Mouse (Mus musculus) CH12.LX (cell line): ENCODE measurements around the gene Mamdc4.

Source experiments
- CTCF ChIP-seq, 2 experiments: IDR thresholded peaks in 1 of 2; conservative IDR thresholded peaks in 1 of 2; 2 replicates each; pipeline ENCODE4 v1.5.1; 2011 to 2012; ENCODE audit warnings: low read depth in 2 of 2, low read length in 2 of 2, improper control_type of control experiment in 1 of 2, inconsistent platforms in 1 of 2, mild to moderate bottlenecking in 1 of 2, moderate library complexity in 1 of 2
- USF2 ChIP-seq: conservative IDR thresholded peaks from 2 replicates; pipeline ENCODE4 v1.6.1; 2011; ENCODE audit warnings: low read depth, low read length, improper control_type of control experiment
- ZKSCAN1 ChIP-seq: IDR thresholded peaks from 2 replicates; pipeline ENCODE4 v1.6.1; 2012; ENCODE audit warnings: low read depth, inconsistent platforms, low read length, improper control_type of control experiment, borderline replicate concordance

DNA sequence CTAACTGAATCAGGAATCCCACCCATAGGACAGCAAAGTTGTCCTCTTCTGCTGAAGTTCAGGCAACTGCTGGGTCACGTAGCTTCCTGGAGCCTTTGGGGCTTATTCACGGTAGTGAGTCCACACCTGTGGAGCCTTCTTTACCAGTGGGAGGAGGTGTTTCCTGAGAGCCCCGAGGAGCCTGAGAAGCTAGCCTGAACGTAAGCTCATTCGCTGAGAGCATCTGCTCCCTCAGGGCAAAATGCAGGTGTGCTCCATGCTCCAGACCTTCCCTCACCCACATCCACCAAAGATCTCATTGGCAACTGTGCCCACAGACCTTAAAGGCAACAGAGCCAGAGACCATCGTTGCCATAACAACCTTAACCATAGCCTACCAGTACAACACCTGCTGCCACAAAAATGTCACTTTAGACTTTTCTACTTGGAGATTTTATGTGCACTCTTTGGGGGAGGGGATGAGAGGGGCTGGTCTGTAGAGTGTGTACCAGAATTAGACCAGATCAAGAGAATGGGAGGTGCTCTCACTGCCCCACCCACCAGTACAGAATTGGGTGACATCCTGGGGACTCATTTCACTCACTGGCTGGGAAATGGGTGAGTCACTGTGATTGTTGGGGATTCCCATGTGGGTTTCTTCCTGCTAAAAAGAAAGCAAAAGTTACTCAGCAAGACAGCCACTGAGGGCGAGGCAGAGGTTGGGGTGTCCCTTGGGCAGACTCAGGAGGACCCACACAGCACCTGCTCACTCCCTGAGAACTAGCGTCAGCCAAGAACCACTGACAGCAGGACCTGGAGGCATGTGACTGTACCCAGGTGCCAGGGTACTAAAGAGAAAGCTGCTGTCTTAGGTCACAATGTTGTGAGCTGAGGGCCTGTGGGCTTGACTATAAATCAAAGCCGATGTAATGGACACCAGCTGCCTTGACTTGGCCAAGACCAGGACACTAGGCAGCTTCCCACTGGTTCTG, 25.3 kb downstream of the Mamdc4 start:
- TF ChIP-seq CTCF (conservative IDR thresholded peaks at IDR 0.05 in 1 of 2, IDR thresholded peaks at IDR 0.05 in 1 of 2; ENCODE audit: low read depth in 2 of 2, low read length in 2 of 2) (no peak), ZKSCAN1 (no peak), USF2 (no peak; the same call in 1 of the 2 replicates)
